Mouse (Mus musculus): Measurements from ENCODE around the gene Psme2.

Psme2 gene

GRCm38 (mm10) chr14:55590748-55591330 is at the start of gene Psme2:
Gene Psme2 (minus strand): TSS chr14:55591113.
- peak; percentile 98 for DNase-seq

GRCm38 (mm10) chr14:55637795-55638194 is 46.9 kb upstream of the Psme2 start, which contains the start of gene Gm49378:
Gene Gm49378 (minus strand): TSS chr14:55637895.
- no peak for DNase-seq

GRCm38 (mm10) chr14:55635523-55636007 is 44.7 kb upstream of the Psme2 start, which contains the start of gene Ipo4:
Gene Ipo4 (minus strand): TSS chr14:55635957.
- DNase-seq, result peak; percentile 95

- DNase-seq, result peak; percentile 18
These were observed 44.1 kb upstream of the Psme2 start for GRCm38 (mm10) chr14:55634874-55635522.

- DNase-seq, result peak; percentile 76
These were observed 38.4 kb upstream of the Psme2 start for GRCm38 (mm10) chr14:55629312-55629711.

- no peak for DNase-seq
These were observed 37.3 kb upstream of the Psme2 start for GRCm38 (mm10) chr14:55628077-55628827.

- no peak for DNase-seq
These were observed 27.7 kb upstream of the Psme2 start for GRCm38 (mm10) chr14:55618486-55619195.

- peak; percentile 57 for DNase-seq
These were observed 26.9 kb upstream of the Psme2 start, which contains the start of gene Rec8 for GRCm38 (mm10) chr14:55617822-55618221. Gene Rec8 (plus strand): TSS chr14:55618037.

- DNase-seq, result no peak
These were observed 25.9 kb upstream of the Psme2 start for GRCm38 (mm10) chr14:55616844-55617243.

GRCm38 (mm10) chr14:55615876-55616275 is 25.0 kb upstream of the Psme2 start:
- no peak for DNase-seq

- DNase-seq, result no peak
These were observed 23.8 kb upstream of the Psme2 start for GRCm38 (mm10) chr14:55614565-55615178.

GRCm38 (mm10) chr14:55613346-55613745 is 22.4 kb upstream of the Psme2 start:
- DNase-seq, result no peak

GRCm38 (mm10) chr14:55608339-55608738 is 17.4 kb upstream of the Psme2 start:
- no peak for DNase-seq

- DNase-seq, result no peak
These were observed 15.0 kb upstream of the Psme2 start for GRCm38 (mm10) chr14:55605743-55606459.

- no peak for DNase-seq
These were observed 13.9 kb upstream of the Psme2 start for GRCm38 (mm10) chr14:55604823-55605222.

GRCm38 (mm10) chr14:55603633-55604576 is 13.0 kb upstream of the Psme2 start:
- peak; percentile 98 for DNase-seq

GRCm38 (mm10) chr14:55603271-55603632 is 12.3 kb upstream of the Psme2 start, which contains the start of gene Irf9:
Gene Irf9 (plus strand): TSS chr14:55603571.
- DNase-seq, result no peak

GRCm38 (mm10) chr14:55598521-55599390 is 7.8 kb upstream of the Psme2 start:
- DNase-seq, result no peak

GRCm38 (mm10) chr14:55596036-55596690 is 5.2 kb upstream of the Psme2 start:
- no peak for DNase-seq
